Mouse (Mus musculus): ENCODE data around the gene Rhbdf1.

Rhbdf1 gene

GRCm38 (mm10) chr11:32194086-32194485 is 28.0 kb downstream of the Rhbdf1 start:
- in situ Hi-C loops (cut with MboI; ENCODE audit: low sequenced_read_pairs) = no loop called here

- in situ Hi-C loops (cut with MboI; ENCODE audit: low sequenced_read_pairs) = no loop called here
Measured at GRCm38 (mm10) chr11:32193156-32193555, 28.9 kb downstream of the Rhbdf1 start.

GRCm38 (mm10) chr11:32190603-32191110 is 31.4 kb downstream of the Rhbdf1 start:
- in situ Hi-C loops (cut with MboI; ENCODE audit: low sequenced_read_pairs) = no loop called here

- in situ Hi-C loops (cut with MboI; ENCODE audit: low sequenced_read_pairs) = no loop called here
Measured at GRCm38 (mm10) chr11:32190119-32190518, 32.0 kb downstream of the Rhbdf1 start.

GRCm38 (mm10) chr11:32189434-32189833 is 32.7 kb downstream of the Rhbdf1 start:
- in situ Hi-C loops (cut with MboI; ENCODE audit: low sequenced_read_pairs) = no loop called here

- in situ Hi-C loops (cut with MboI; ENCODE audit: low sequenced_read_pairs) = no loop called here
Measured at GRCm38 (mm10) chr11:32188881-32189280, 33.2 kb downstream of the Rhbdf1 start.

GRCm38 (mm10) chr11:32187256-32187655 is 34.8 kb downstream of the Rhbdf1 start:
- in situ Hi-C loops (cut with MboI; ENCODE audit: low sequenced_read_pairs) = no loop called here

- in situ Hi-C loops (cut with MboI; ENCODE audit: low sequenced_read_pairs) = no loop called here
Measured at GRCm38 (mm10) chr11:32186031-32186430, 36.1 kb downstream of the Rhbdf1 start.

- in situ Hi-C loops (cut with MboI; ENCODE audit: low sequenced_read_pairs) = loop anchor here (5.0 kb wide), 1 partner anchor 53 kb away; no protein-coding TSS in a partner anchor
Measured at GRCm38 (mm10) chr11:32184469-32184868, 37.6 kb downstream of the Rhbdf1 start.

GRCm38 (mm10) chr11:32181973-32182868 is 39.9 kb downstream of the Rhbdf1 start:
- in situ Hi-C loops (cut with MboI; ENCODE audit: low sequenced_read_pairs) = loop anchor here (5.0 kb wide), 1 partner anchor 55 kb away; no protein-coding TSS in a partner anchor

GRCm38 (mm10) chr11:32181246-32181645 is 40.9 kb downstream of the Rhbdf1 start:
- in situ Hi-C loops (cut with MboI; ENCODE audit: low sequenced_read_pairs) = loop anchor here (5.0 kb wide), 1 partner anchor 56 kb away; no protein-coding TSS in a partner anchor

- in situ Hi-C loops (cut with MboI; ENCODE audit: low sequenced_read_pairs) = no loop called here
Measured at GRCm38 (mm10) chr11:32178506-32178905, 43.6 kb downstream of the Rhbdf1 start.

- in situ Hi-C loops (cut with MboI; ENCODE audit: low sequenced_read_pairs) = loop anchor here (25.0 kb wide), 1 partner anchor 504 kb away; the partner anchor contains the start of gene Bod1
Measured at GRCm38 (mm10) chr11:32166683-32167082, 55.4 kb downstream of the Rhbdf1 start.

- in situ Hi-C loops (cut with MboI; ENCODE audit: low sequenced_read_pairs) = loop anchor here (25.0 kb wide), 1 partner anchor 500 kb away; the partner anchor contains the start of gene Bod1
Measured at GRCm38 (mm10) chr11:32161922-32162804, 59.9 kb downstream of the Rhbdf1 start.

GRCm38 (mm10) chr11:32161500-32161899 is 60.6 kb downstream of the Rhbdf1 start:
- in situ Hi-C loops (cut with MboI; ENCODE audit: low sequenced_read_pairs) = loop anchor here (25.0 kb wide), 1 partner anchor 499 kb away; the partner anchor contains the start of gene Bod1

GRCm38 (mm10) chr11:32160341-32160740 is 61.8 kb downstream of the Rhbdf1 start:
- in situ Hi-C loops (cut with MboI; ENCODE audit: low sequenced_read_pairs) = loop anchor here (25.0 kb wide), 1 partner anchor 498 kb away; the partner anchor contains the start of gene Bod1

Data from CH12F3 (cell line).